Comparison of ENCODE assay signal across 8 mouse cellular contexts in genomic region chr1:65186287-65187073, GRCm38 (mm10). TPM values are rescaled to one million over a fixed set of nuclear protein-coding genes. Genes with fewer than 3 reads are reported as not detected.
DNase-seq lines count a peak whose midpoint lies in the region; ATAC-seq lines count a peak whose summit lies in the region.

TSS of gene Idh1 (minus strand) at chr1:65186500.
TSS of gene Pikfyve (plus strand) at chr1:65186683.

- no peaks in the 10 kb centered on the region for H3K9me3 ChIP-seq in hindbrain, embryonic 11.5 days (ENCODE audit: control insufficient read depth, low read length)

- H3K9ac ChIP-seq in hindbrain, embryonic 11.5 days (ENCODE audit: low read depth, low read length): peak within 1 kb of the TSS; percentile 93

- no peaks in the 10 kb centered on the region for H3K36me3 ChIP-seq in hindbrain, embryonic 11.5 days (ENCODE audit: control insufficient read depth, insufficient read depth, low read length)

- no peaks in the 10 kb centered on the region; the same call in 1 of the 2 replicates for H3K4me1 ChIP-seq in hindbrain, embryonic 11.5 days (replicated peaks; ENCODE audit: control insufficient read depth, insufficient read depth, low read length)

- H3K27ac ChIP-seq in hindbrain, embryonic 11.5 days (ENCODE audit: low read depth, low read length): peak within 1 kb of the TSS; percentile 86

- peak within 1 kb of the TSS; percentile 91 for H3K4me3 ChIP-seq in hindbrain, embryonic 11.5 days (ENCODE audit: low read depth, low read length)

- no peaks in the 10 kb centered on the region for H3K27me3 ChIP-seq in hindbrain, embryonic 11.5 days (ENCODE audit: control insufficient read depth, insufficient read depth, low read length)

- ATAC-seq in frontal cortex, adult (ENCODE audit: low TSS enrichment): peak; percentile 97
- ATAC-seq in hindbrain, embryonic 11.5 days (ENCODE audit: low FRiP score): peak; percentile 99

- WGBS in hindbrain, embryonic 11.5 days: under 1% methylated on average over 68 of the region's 71 CpGs

- DNase-seq in MEL-GATA-1-ER (ENCODE audit: extremely low read depth, low read depth): peak; percentile 94
- DNase-seq in cerebellum, adult 8-10 months: peak; percentile 98
- DNase-seq in hindbrain, embryonic 11.5 days (ENCODE audit: low spot score): peak; percentile 99
- DNase-seq in layer of hippocampus, postnatal 10 days (ENCODE audit: low spot score in 2 of 2): peak; percentile 98
- DNase-seq in lung, postnatal 10 days: peak; percentile 98
- peak; percentile 96 for DNase-seq in ovary, postnatal 36 days (ENCODE audit: low spot score)
- DNase-seq in thymus, postnatal 25 days: peak; percentile 99

- peak within 1 kb of the TSS; percentile 70 for H3K4me2 ChIP-seq in hindbrain, embryonic 11.5 days (replicated peaks; ENCODE audit: low read depth, low read length)

RNA-seq across cellular contexts. Expression of gene Idh1, which starts in this region (rescaled TPM):
- polyA plus RNA-seq in hindbrain, embryonic 11.5 days (2014; fragmentation: Nextera tagmentation; extraction: Ambion mirVana): 436 and 480 TPM in 2 replicates
- total RNA-seq in layer of hippocampus, postnatal 10 days (2021): 100 to 1,000 TPM; 133 to 146 TPM

RNA-seq across cellular contexts. Expression of gene Pikfyve, which starts in this region (rescaled TPM):
- 23.9 and 29.0 TPM in 2 replicates for polyA plus RNA-seq in hindbrain, embryonic 11.5 days (2014; fragmentation: Nextera tagmentation; extraction: Ambion mirVana)
- total RNA-seq in layer of hippocampus, postnatal 10 days (2021): 10 to 100 TPM; 37.3 to 37.9 TPM

Comparison
In these comparisons a context has a peak if more than half of its experiments do, and no peak if none do; other contexts are left out.
1. Peak in every context shown above with its lines: DNase-seq, ATAC-seq, H3K4me3 ChIP-seq and H3K27ac ChIP-seq.